Mouse (Mus musculus) small intestine, adult 2 months (tissue): ENCODE results near the gene Dgkh.

Source experiments
- CTCF ChIP-seq: fragments of 200-500 bp; IDR thresholded peaks from 2 replicates; pipeline ENCODE4 v1.5.1; 2012; ENCODE audit warnings: low read depth, mild to moderate bottlenecking, control low read depth, inconsistent platforms, low read length, moderate library complexity, mixed read lengths; ENCODE audit not compliant: insufficient replicate concordance, insufficient read length; ENCODE audit errors: extremely low read depth
- POLR2A ChIP-seq: fragments of 200-500 bp; IDR thresholded peaks from 2 replicates; pipeline ENCODE4 v1.6.1; 2012; ENCODE audit warnings: low read depth, mild to moderate bottlenecking, control low read depth, inconsistent platforms, low read length, moderate library complexity

- TF ChIP-seq CTCF (no peak), POLR2A (no peak)
Measured at GRCm38 (mm10) chr14:78651696-78652095, 80.9 kb downstream of the Dgkh start.
